Mouse (Mus musculus) megakaryocyte, embryonic 14.5 days (primary cell): Measurements from ENCODE around the gene Stap2.

Experiments
- FLI1 ChIP-seq: IDR thresholded peaks from 2 replicates; pipeline ENCODE4 v1.6.1; 2012; ENCODE audit warnings: low read length, inconsistent platforms, mixed read lengths
- GATA1 ChIP-seq: IDR thresholded peaks from 3 replicates; pipeline ENCODE4 v1.6.1; 2012; ENCODE audit warnings: mixed read lengths, low read length, inconsistent platforms, borderline replicate concordance

DNA sequence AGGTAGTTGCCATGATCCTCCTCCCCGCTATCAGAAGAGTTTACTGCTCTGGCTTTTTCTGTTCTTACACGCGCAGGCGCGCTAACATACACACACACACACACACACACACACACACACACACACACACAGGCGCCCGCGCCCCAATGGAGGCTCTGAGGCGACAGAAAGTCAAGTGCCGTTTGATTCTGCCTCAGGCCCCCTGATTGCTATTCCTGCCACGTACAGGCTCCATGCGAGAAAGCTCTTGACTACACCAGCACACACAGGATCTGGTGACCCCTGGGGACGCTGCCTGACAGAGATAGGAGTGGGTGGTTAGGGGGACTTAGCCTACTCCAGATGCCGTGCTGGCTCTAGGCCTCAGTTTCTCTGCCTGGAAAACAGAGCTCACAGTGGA is 35.8 kb downstream of the Stap2 start:
- no peak for TF ChIP-seq FLI1
- no peak for TF ChIP-seq GATA1
